Mouse (Mus musculus) heart, postnatal 4 days (tissue): ENCODE data around the gene Bco2. TPM values are rescaled to one million over a fixed set of nuclear protein-coding genes. Genes with fewer than 3 reads are reported as not detected.

Experiments
- DNase-seq: peaks from one replicate; pipeline ENCODE4 v3.0.0; 2021
- total RNA-seq, 2 experiments: library from RNA; stranded (reverse); gene quantifications; 2 replicates each; pipeline ENCODE4 v1.2.3; 2021

The Bco2 gene
- total RNA-seq, 2 experiments from 2014 or later, result 0.12 to 0.20 TPM

DNA sequence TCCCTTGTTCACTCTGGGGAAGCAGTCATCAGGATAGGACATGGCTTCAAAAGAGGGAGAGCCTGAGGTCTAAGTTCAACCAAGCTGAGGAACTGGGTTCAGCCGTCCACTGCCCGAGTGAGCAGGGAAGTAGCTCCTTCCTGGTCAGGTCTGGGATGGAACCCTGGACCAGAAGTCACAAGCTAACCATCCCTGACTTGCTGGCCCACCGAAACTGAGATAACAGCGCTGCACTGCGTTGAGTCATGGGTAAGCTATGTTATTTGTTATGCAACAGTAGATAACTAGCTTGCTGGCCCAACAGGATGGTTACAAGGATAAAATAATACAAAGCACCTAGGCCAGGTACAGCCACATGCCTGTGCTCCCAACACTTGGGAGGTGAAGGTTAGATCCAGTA lies 39.5 kb downstream of the Bco2 start:
- no peak for DNase-seq

- no peak for DNase-seq
Measured at GRCm38 (mm10) chr9:50507570-50507969, 47.4 kb downstream of the Bco2 start.

DNA sequence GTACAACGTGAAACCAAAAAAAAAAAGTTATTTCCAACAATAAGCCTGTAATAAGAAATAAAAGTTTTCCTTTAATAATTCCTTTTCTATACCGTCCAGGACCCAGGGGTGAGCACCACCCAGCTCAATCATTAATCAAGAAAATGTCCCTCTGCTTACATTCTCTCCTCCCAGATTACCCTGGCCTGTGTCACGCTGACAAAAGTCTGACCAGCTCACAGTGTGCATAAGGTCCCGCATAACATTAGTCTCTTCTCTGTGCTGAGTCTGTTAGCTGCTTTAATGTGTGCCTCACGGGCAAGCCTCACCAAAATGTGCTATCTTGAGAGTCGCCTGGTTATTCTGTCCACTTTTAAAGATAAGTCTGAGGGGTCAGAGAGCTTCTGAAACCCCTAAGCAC lies 49.6 kb downstream of the Bco2 start:
- DNase-seq, result no peak

GRCm38 (mm10) chr9:50502949-50503348 lies 52.0 kb downstream of the Bco2 start:
- DNase-seq, result no peak

GRCm38 (mm10) chr9:50500974-50501501 lies 53.9 kb downstream of the Bco2 start:
- peak; percentile 22 for DNase-seq

GRCm38 (mm10) chr9:50500467-50500973 lies 54.5 kb downstream of the Bco2 start:
- no peak for DNase-seq

- DNase-seq, result no peak
Measured at GRCm38 (mm10) chr9:50499781-50500180, 55.2 kb downstream of the Bco2 start.

- DNase-seq, result no peak
Measured at GRCm38 (mm10) chr9:50498815-50499214, 56.2 kb downstream of the Bco2 start.

- no peak for DNase-seq
Measured at GRCm38 (mm10) chr9:50497536-50497935, 57.4 kb downstream of the Bco2 start.

GRCm38 (mm10) chr9:50497076-50497475 lies 57.9 kb downstream of the Bco2 start:
- no peak for DNase-seq

DNA sequence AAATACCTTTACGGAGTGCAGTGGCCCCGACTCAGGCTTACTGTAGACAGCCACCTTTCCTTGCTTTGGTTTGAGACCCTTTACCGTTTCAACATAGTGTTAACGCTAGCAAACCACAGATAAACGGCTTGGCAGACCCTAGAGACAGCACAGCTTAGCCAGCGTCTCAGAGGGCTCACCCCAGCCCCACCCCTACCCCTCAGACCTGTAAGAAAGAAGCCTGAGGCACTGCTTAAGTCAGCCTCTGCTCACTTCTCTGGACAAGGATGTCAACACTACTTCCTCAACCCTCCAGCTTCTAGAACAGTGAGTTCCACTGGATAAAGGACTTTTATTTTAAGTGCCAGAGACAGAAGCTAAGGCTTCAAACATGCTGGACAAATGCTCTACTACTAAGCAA lies 58.4 kb downstream of the Bco2 start:
- DNase-seq, result no peak

DNA sequence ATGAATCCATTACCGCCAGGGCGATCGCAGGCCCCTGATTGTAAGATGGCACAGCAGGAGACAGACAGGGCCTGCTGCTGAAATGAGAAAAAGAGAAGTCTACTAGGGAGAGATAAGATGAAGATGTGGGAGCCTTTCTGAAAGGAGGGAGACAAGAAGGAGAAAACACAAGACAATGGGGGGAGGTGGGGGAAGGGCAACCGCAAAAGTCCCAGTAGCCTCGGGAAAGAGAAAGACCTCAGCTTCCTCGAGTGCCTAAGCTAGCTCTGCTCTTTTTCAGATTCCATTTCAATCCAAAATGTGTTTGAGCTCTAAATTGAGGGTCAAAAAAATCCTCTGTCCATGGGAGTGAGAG lies 58.9 kb downstream of the Bco2 start:
- no peak for DNase-seq

GRCm38 (mm10) chr9:50495405-50496150 lies 59.4 kb downstream of the Bco2 start:
- no peak for DNase-seq

GRCm38 (mm10) chr9:50494311-50494710 lies 60.7 kb downstream of the Bco2 start, which contains the start of gene Plet1:
Gene Plet1 (plus strand): TSS chr9:50494525.
- no peak for DNase-seq

DNA sequence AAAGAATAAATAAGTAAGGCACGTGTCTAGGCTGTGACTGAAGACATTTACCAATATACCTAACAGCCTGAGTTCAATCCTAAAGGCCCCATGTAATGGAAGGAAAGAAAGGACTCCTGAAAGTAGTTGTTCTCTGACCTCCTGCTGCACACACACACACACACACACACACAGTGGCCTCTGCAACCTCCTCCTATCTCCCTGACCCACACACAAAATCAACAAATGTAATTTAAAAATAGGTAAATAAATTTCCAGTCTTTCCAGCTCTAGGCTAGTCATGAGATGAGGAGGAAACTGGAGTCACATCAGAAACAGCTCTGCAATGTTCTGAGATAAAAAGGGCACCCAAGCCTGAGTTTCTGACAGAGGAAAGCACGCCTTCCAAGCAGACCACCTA lies 61.2 kb downstream of the Bco2 start:
- no peak for DNase-seq

DNA sequence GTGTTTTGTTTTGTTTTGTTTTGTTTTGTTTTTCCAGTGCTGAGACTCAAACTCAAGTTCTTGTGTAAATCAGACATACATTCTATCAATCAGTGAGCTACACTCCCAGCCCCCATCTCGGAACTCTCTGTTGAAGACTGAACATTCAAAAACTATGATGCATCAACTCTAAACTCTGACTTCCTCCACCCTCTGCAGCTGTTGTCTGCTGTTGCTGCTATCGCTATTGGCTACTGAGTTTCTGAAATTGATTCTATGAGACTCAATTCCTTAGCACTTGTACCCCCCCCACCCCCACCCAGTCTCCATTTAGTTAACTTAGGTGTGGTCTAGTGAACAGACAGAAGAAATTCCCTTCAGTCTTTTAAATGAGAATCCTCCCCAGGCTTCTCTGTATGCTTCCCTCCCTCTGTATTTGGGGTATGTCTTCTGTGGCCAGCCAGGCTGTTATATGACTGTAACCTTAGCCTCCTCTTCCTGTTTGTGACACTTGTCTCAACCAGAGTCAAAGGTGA lies 63.4 kb downstream of the Bco2 start:
- no peak for DNase-seq

- no peak for DNase-seq
Measured at GRCm38 (mm10) chr9:50490836-50491235, 64.1 kb downstream of the Bco2 start.

DNA sequence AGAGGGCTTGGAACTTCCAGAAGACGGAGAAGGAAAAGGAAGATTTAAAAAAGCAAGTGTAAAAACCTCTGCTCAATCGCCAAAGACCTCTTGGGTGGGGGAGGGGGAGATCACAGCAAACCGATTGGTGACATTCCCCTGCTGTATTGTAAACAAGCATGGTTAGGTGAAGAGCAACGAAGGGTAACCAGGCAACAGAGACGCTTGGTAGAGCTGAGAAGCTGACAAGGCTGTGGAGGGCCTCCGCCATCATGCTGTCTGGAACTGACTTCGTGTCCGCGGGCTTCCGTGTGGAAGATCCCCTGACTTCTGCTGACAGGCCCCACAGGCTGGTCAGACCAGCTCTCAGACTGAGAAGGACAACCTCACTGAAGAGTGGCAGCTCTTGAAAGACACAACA lies 69.5 kb downstream of the Bco2 start:
- DNase-seq, result no peak

Other genes starting within 250 kb of the Bco2 start
- 100 to 1,000 TPM; 702 to 730 TPM for gene Rpl10-ps3, start 210.2 kb downstream of the Bco2 start, total RNA-seq
- gene Plet1, start 60.7 kb downstream of the Bco2 start, total RNA-seq, result 1 to 10 TPM in 1 of 2 experiments, under 1 TPM in 1; 0.88 to 1.3 TPM
- 10 to 100 TPM; 27.7 to 36.5 TPM for gene Pts, start 26.5 kb downstream of the Bco2 start, total RNA-seq
- 1 to 10 TPM; 1.3 to 2.0 TPM for gene Il18, start 354 bp downstream of the Bco2 start, total RNA-seq
- not detected for gene Tex12, start 6.1 kb upstream of the Bco2 start, total RNA-seq
- gene Sdhd, start 48.6 kb upstream of the Bco2 start, total RNA-seq, result 100 to 1,000 TPM; 664 to 695 TPM
- gene Timm8b, start 48.7 kb upstream of the Bco2 start, total RNA-seq, result 100 to 1,000 TPM; 196 to 216 TPM
- gene Pih1d2, start 62.1 kb upstream of the Bco2 start, total RNA-seq, result under 1 TPM; 0.59 to 0.69 TPM
- gene Nkapd1, start 62.3 kb upstream of the Bco2 start, total RNA-seq, result 10 to 100 TPM; 19.0 to 20.3 TPM
- 100 to 1,000 TPM; 278 to 283 TPM for gene Dlat, start 104.6 kb upstream of the Bco2 start, total RNA-seq
- gene Dixdc1, start 184.3 kb upstream of the Bco2 start, total RNA-seq, result 10 to 100 TPM in 1 of 2 experiments, 1 to 10 TPM in 1; 9.9 to 10.1 TPM
- 1 to 10 TPM; 5.2 to 6.3 TPM for gene 2310030G06Rik, start 191.4 kb upstream of the Bco2 start, total RNA-seq
- 1,000 to 10,000 TPM; 1,184 to 1,197 TPM for gene Cryab, start 196.1 kb upstream of the Bco2 start, total RNA-seq
- gene Hspb2, start 197.2 kb upstream of the Bco2 start, total RNA-seq, result 100 to 1,000 TPM; 130 to 150 TPM
- 1 to 10 TPM; 6.0 to 7.1 TPM for gene Fdxacb1, start 213.1 kb upstream of the Bco2 start, total RNA-seq
- gene Alg9, start 219.8 kb upstream of the Bco2 start, total RNA-seq, result 10 to 100 TPM; 14.2 to 14.8 TPM
- 10 to 100 TPM; 10.3 to 11.2 TPM for gene 1110032A03Rik, start 220.3 kb upstream of the Bco2 start, total RNA-seq